Mouse (Mus musculus) erythroblast, embryonic 14.5 days (primary cell): Measurements from ENCODE around the gene Itpr3.

Experiments
- GATA1 ChIP-seq: IDR thresholded peaks from 2 replicates; pipeline ENCODE4 v1.6.1; 2012; ENCODE audit warnings: low read length, inconsistent platforms, mixed read lengths
- TAL1 ChIP-seq: IDR thresholded peaks from 3 replicates; pipeline ENCODE4 v1.6.1; 2012; ENCODE audit warnings: low read length, inconsistent platforms, mixed read lengths

DNA sequence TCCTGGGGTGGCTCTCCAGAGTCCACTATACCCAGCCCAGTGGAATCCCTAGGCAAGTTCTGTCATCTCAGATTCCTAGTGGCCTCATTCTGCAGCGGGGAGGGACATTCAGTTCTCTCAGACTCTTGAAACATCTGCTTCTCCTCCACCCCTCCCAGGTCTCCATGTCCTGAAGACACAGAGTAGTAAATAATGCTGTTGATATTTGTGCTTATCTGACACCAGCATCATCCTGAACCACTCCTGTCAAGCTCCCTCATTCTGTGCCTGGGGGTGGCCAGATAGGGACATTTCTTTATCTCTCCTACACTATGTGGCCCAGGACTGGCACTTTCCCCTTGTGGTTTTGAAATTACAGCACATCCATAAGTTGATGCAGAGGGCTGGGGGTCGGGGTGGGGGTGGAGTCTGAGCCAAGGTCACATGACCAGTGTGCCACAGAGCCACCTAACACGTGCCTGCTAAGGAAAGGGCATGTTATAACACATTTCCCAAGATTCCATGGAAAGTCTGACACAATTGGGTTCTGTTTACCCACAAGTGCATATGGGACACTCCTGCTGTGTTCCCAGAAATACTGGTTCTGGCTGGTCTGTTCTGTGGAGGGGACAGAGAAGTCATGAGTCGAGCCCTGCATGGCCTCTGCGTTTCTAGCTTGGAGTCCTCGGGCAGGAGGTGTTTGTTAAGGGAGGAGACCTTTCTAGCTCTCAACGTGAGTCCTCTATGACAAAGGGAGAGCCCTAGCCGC, 96.0 kb downstream of the Itpr3 start:
- TF ChIP-seq GATA1 (peak; percentile 87), TAL1 (peak; percentile 74)
